Mouse (Mus musculus) liver, embryonic 11.5 days (tissue): Measurements from ENCODE around the gene Cdh13. TPM values are rescaled to one million over a fixed set of nuclear protein-coding genes. Genes with fewer than 3 reads are reported as not detected.
A peak's percentile ranks its signal among the peaks of the same experiment; 100 is the strongest.
"Not testable (repeated sequence)": the region's sequence is repeated elsewhere in the genome, so short reads cannot be mapped to it uniquely, and the experiment has no call there.

Source experiments
- ATAC-seq: fragments of 200-750 bp; cut with Nextera tagmentation; replicated peaks from 2 replicates; pipeline ENCODE4 v1.8.0; 2017; ENCODE audit warnings: moderate number of reproducible peaks, mild to moderate bottlenecking, moderate TSS enrichment, moderate library complexity; ENCODE audit not compliant: low FRiP score
- DNase-seq: peaks from one replicate; pipeline ENCODE4 v3.0.0-alpha.2; 2017; ENCODE audit warnings: low spot score
- H3K27ac ChIP-seq: fragments of 300-500 bp; sonication (generic); 2 replicates; pipeline ENCODE4 v1.5.1; 2014; ENCODE audit warnings: mild to moderate bottlenecking, low read depth, low read length, control low read depth
- H3K27me3 ChIP-seq: fragments of 300-500 bp; sonication (generic); replicated peaks from 2 replicates; pipeline ENCODE4 v1.6.1; 2014; ENCODE audit warnings: low read length, mixed read lengths; ENCODE audit not compliant: control insufficient read depth, insufficient read depth
- H3K36me3 ChIP-seq: fragments of 300-500 bp; sonication (generic); 2 replicates; pipeline ENCODE4 v1.6.1; 2014; ENCODE audit warnings: mild to moderate bottlenecking, low read length, moderate library complexity, mixed read lengths; ENCODE audit not compliant: control insufficient read depth, insufficient read depth
- H3K4me1 ChIP-seq: fragments of 300-500 bp; sonication (generic); replicated peaks from 2 replicates; pipeline ENCODE4 v1.6.1; 2014; ENCODE audit warnings: low read length, mixed read lengths; ENCODE audit not compliant: control insufficient read depth, insufficient read depth
- H3K4me2 ChIP-seq: fragments of 300-500 bp; sonication (generic); 2 replicates; pipeline ENCODE4 v1.6.1; 2014; ENCODE audit warnings: mild to moderate bottlenecking, control low read depth, moderate library complexity
- H3K4me3 ChIP-seq: fragments of 300-500 bp; sonication (generic); 2 replicates; pipeline ENCODE4 v1.5.1; 2014; ENCODE audit warnings: low read depth, low read length, control low read depth
- H3K9ac ChIP-seq: fragments of 300-500 bp; sonication (generic); 2 replicates; pipeline ENCODE4 v1.6.1; 2014; ENCODE audit warnings: low read depth, low read length, control low read depth
- H3K9me3 ChIP-seq: fragments of 300-500 bp; sonication (generic); 2 replicates; pipeline ENCODE4 v1.6.1; 2016; ENCODE audit warnings: low read length, inconsistent platforms, mixed read lengths; ENCODE audit not compliant: control insufficient read depth
- WGBS: fragments of 180-500 bp; shearing (Covaris S2); extraction: QIAGEN DNeasy Blood & Tissue Kit; methylation state at CpG from one replicate; pipeline ENCODE4 v1.1.7; 2014; 5-methylcytosine and 5-hydroxymethylcytosine counted together
- polyA plus RNA-seq: library from polyadenylated mRNA; unstranded; fragments of >200 nt; fragmentation: Nextera tagmentation; extraction: Ambion mirVana; gene quantifications from 2 replicates; pipeline ENCODE4 v1.2.1, GENCODE M21; 2014

Gene Cdh13
- polyA plus RNA-seq, 1 experiment from 2014 or later = 2.9 TPM

GRCm38 (mm10) chr8:119356631-119357030 is 1073.1 kb downstream of the Cdh13 start:
- not testable (repeated sequence) for ATAC-seq, H3K27ac ChIP-seq, H3K9ac ChIP-seq, DNase-seq, H3K4me3 ChIP-seq, H3K9me3 ChIP-seq, H3K4me2 ChIP-seq, H3K27me3 ChIP-seq, H3K36me3 ChIP-seq
- 53% methylated on average over 5 of the region's 5 CpGs for WGBS
- peaks cover 11% of the 10 kb centered on the region for H3K4me1 ChIP-seq

GRCm38 (mm10) chr8:119358175-119358574 is 1074.6 kb downstream of the Cdh13 start:
- Histone ChIP-seq H3K4me1 (peaks cover 7% of the 10 kb centered on the region), H3K4me3 (no peak overlapping the region), H3K27ac (no peak overlapping the region), H3K36me3 (no peaks in the 10 kb centered on the region), H3K4me2 (no peak overlapping the region), H3K9me3 (no peaks in the 10 kb centered on the region), H3K27me3 (no peaks in the 10 kb centered on the region), H3K9ac (no peak overlapping the region)
- DNase-seq (no peak), ATAC-seq (no peak)
- WGBS = 68% methylated on average over 7 of the region's 7 CpGs

- WGBS = 38% methylated on average over 14 of the region's 14 CpGs
- ATAC-seq = peak; percentile 54; the same call in 1 of the 2 replicates
- no peak overlapping the region for H3K4me3 ChIP-seq
- H3K36me3 ChIP-seq = no peaks in the 10 kb centered on the region
- H3K9ac ChIP-seq = no peak overlapping the region
- no peak overlapping the region for H3K4me2 ChIP-seq
- no peak for DNase-seq
- H3K27ac ChIP-seq = no peak overlapping the region
- peaks cover under 1% of the 10 kb centered on the region; the same call in 1 of the 2 replicates for H3K4me1 ChIP-seq
- no peaks in the 10 kb centered on the region for H3K27me3 ChIP-seq
- H3K9me3 ChIP-seq = no peaks in the 10 kb centered on the region
Measured at GRCm38 (mm10) chr8:119358836-119359235, 1075.3 kb downstream of the Cdh13 start.

- 61% methylated on average over 8 of the region's 8 CpGs for WGBS
- ATAC-seq = no peak
Measured at GRCm38 (mm10) chr8:119360686-119361295, 1077.3 kb downstream of the Cdh13 start.

More at GRCm38 (mm10) chr8:119360686-119361295, 1077.3 kb downstream of the Cdh13 start:
- no peak overlapping the region for H3K27ac ChIP-seq
- H3K9ac ChIP-seq = no peak overlapping the region
- no peaks in the 10 kb centered on the region for H3K9me3 ChIP-seq
- H3K27me3 ChIP-seq = no peaks in the 10 kb centered on the region
- no peaks in the 10 kb centered on the region for H3K36me3 ChIP-seq
- H3K4me1 ChIP-seq = no peaks in the 10 kb centered on the region
- DNase-seq = no peak
- no peak overlapping the region for H3K4me3 ChIP-seq
- H3K4me2 ChIP-seq = no peak overlapping the region
